Mouse (Mus musculus): ENCODE data around the gene Glipr1l1. TPM values are rescaled to one million over a fixed set of nuclear protein-coding genes. Genes with fewer than 3 reads are reported as not detected.
"Not testable (repeated sequence)": the region's sequence is repeated elsewhere in the genome, so short reads cannot be mapped to it uniquely, and the experiment has no call there.

Glipr1l1 gene
- not detected for total RNA-seq (2022)

- DNase-seq (ENCODE audit: low spot score in 2 of 2), result peak; percentile 79 to 88
Measured at GRCm38 (mm10) chr10:112059702-112060582, at the start of gene Glipr1l1. Gene Glipr1l1 (plus strand): TSS chr10:112060189.

DNA sequence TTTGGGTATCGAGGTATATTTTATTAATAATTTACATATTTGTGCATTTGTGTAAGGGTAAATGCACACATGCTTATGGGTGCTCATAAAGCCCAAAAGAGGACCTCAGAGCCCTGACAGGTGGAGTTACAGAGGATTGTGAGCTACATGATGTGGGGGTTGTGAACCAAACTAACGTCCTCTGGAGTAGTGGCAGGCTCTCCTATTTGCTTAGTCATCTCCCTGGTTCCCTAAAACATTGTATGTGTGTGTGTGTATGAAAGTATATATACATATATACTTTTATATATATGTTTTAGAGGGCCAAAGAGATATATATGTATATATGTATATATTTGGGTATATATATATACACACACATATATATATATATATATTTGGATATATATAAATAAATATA lies 36.4 kb upstream of the Glipr1l1 start:
- DNase-seq (ENCODE audit: low spot score in 2 of 2), result no peak

- not testable (repeated sequence) for DNase-seq (ENCODE audit: low spot score in 2 of 2)
Measured at GRCm38 (mm10) chr10:112028689-112029088, 31.3 kb upstream of the Glipr1l1 start.

DNA sequence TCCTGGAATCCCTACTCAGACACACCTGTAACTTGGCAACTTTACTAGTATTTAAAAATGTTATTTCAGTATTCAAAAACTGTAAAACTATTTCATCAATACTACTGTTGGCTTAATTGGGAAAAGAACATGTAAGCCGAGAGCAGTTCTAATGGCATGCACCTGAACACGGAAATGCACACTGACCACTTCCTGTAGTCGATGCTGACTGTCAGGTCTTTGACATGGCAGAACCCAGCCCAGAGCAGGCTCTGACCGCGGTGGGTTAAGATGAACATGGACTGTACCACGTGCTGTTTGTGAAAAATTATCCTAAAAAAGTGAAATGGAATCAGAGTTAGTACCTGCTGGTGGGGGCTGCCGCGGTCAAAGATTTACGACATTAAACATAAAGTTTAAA lies 16.5 kb upstream of the Glipr1l1 start:
- not testable (repeated sequence) for DNase-seq (ENCODE audit: low spot score in 2 of 2)

- not testable (repeated sequence) for DNase-seq (ENCODE audit: low spot score in 2 of 2)
Measured at GRCm38 (mm10) chr10:112044283-112044682, 15.7 kb upstream of the Glipr1l1 start.

GRCm38 (mm10) chr10:112051220-112051619 lies 8.8 kb upstream of the Glipr1l1 start:
- no peak for DNase-seq (ENCODE audit: low spot score in 2 of 2)

DNA sequence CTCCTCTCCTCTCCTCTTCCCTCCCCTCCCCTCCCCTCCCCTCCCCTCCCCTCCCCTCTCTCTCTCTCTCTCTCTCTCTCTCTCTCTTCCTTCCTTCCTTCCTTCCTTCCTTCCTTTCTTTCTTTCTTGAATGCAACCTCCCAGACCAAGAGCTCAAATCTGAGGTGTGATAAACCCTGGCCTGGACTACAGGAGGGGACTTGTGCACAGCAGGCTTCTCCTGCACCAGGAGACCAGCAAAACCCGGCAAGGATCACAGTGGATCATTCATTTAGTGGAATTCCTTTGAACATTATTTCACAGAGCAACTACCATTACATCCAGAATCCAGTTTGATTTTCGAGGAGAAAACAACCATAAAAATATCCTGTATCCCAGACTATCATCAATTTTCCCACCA lies 8.0 kb upstream of the Glipr1l1 start:
- DNase-seq (ENCODE audit: low spot score in 2 of 2), result not testable (repeated sequence)

- not testable (repeated sequence) for DNase-seq (ENCODE audit: low spot score in 2 of 2)
Measured at GRCm38 (mm10) chr10:112060583-112060934, 570 bp downstream of the Glipr1l1 start.

DNA sequence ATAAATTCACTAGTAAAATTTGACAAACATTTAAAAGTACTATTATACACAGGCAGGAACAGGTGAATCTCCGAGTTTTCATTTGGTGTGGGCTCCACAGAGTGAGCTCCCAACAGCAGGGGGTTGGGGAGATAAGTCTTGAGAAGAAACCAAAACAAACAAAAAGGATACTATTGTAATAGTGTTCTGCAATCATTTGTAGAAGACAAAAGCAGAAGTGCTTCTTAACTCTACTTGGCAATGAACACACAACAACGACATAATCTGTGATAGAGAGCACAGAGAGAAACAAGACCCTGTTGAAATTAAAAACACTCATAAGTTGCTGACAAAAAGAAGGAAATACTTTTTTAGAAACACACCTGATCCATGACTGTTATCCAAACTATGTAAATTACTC lies 20.1 kb downstream of the Glipr1l1 start:
- no peak for DNase-seq (ENCODE audit: low spot score in 2 of 2)

DNA sequence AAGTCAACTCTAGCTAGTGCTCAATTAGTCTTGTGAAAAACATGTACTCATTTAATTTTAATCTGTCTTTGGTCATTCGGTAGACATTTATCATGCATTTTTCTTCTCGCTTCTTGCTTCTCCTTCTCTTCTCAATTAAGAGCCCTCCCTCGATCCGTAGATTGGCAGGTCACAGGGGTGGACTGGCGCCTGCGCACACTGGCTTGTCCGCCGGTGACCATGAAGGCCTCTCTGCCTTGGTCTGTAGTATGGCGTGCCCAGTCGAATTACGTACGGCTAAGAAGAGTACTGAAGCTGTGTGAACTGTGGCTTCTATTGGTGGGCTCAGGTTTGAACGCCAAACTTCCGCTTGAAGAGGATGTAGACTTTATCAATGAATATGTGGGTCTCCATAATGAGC lies 23.2 kb downstream of the Glipr1l1 start, which contains the start of gene Glipr1l2:
Gene Glipr1l2, plus strand, starts transcription at position 198 of the 400 bp plus-strand sequence.
- DNase-seq (ENCODE audit: low spot score in 2 of 2), result no peak

- DNase-seq (ENCODE audit: low spot score in 2 of 2), result peak; percentile 15 to 69
Measured at GRCm38 (mm10) chr10:112105785-112106184, 45.8 kb downstream of the Glipr1l1 start.

DNA sequence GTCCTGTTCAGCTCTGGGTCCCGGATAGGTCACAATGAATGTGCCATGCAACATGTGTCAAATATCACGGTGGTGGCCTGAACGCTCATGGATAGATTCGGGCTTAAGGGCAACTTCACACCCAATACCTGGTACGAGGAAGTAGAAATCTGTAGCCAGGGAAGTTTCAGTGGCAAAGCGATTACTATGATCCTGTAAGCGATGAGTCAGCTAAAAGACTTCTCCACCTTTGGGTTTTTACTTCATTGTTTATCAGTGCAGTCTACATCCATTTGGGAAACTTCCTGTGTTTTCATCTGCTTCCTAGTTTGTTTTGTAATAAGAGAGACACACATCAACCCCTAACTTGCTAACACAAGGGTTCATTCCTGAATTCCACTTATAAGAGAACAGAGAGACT lies 50.4 kb downstream of the Glipr1l1 start:
- DNase-seq (ENCODE audit: low spot score in 2 of 2), result no peak

DNA sequence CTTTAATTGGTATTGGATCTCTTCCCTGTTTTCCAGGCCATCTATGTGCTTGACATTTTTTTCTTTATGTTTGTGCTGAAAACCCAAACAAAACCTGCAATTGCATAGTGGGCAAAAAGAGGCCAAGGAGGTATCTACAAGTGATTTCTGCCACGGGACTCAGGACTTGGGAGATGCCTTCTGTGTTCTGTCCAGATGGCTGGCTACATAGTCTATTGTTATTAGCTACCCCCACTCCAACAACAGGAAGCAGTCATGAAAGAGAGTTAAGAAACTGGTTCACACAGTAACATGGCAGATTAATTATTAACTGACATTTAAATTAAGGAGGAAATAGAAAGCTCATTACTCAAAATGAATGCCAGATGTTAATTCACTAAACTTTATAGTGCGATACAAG lies 65.1 kb downstream of the Glipr1l1 start:
- not testable (repeated sequence) for DNase-seq (ENCODE audit: low spot score in 2 of 2)

GRCm38 (mm10) chr10:112127682-112128230 lies 67.8 kb downstream of the Glipr1l1 start:
- DNase-seq (ENCODE audit: low spot score in 2 of 2), result not testable (repeated sequence)

Other genes with a start within 250 kb of the Glipr1l1 start
- 10 to 100 TPM; 36.2 to 39.6 (median 37.4) TPM for gene Krr1, start 87.5 kb upstream of the Glipr1l1 start, total RNA-seq (2022)
- 1 to 10 TPM; 2.3 to 4.7 (median 3.5) TPM for gene Glipr1, start 57.6 kb upstream of the Glipr1l1 start, total RNA-seq (2022)
- not detected for gene Glipr1l2, start 23.2 kb downstream of the Glipr1l1 start, total RNA-seq (2022)
- gene Glipr1l3, start 100.1 kb downstream of the Glipr1l1 start, total RNA-seq (2022), result not detected
- under 1 TPM; 0.16 to 0.31 (median 0.19) TPM for gene Caps2, start 103.4 kb downstream of the Glipr1l1 start, total RNA-seq (2022)
- 10 to 100 TPM; 68.2 to 90.2 (median 76.8) TPM for gene Kcnc2, start 210.9 kb downstream of the Glipr1l1 start, total RNA-seq (2022)